Mouse (Mus musculus): ENCODE measurements around the gene Tex33.
"Not testable (repeated sequence)": the region's sequence is repeated elsewhere in the genome, so short reads cannot be mapped to it uniquely, and the experiment has no call there.

The Tex33 gene

GRCm38 (mm10) chr15:78369641-78370040 lies 26.1 kb downstream of the Tex33 start:
- DNase-seq: no peak

- DNase-seq: peak; percentile 33
Observed at GRCm38 (mm10) chr15:78368926-78369346, 26.8 kb downstream of the Tex33 start.

GRCm38 (mm10) chr15:78367811-78368210 lies 27.9 kb downstream of the Tex33 start:
- no peak for DNase-seq

GRCm38 (mm10) chr15:78366875-78367274 lies 28.8 kb downstream of the Tex33 start:
- DNase-seq: no peak

- DNase-seq: no peak
Observed at GRCm38 (mm10) chr15:78365916-78366315, 29.8 kb downstream of the Tex33 start.

GRCm38 (mm10) chr15:78355548-78355947 lies 40.2 kb downstream of the Tex33 start:
- DNase-seq: no peak

GRCm38 (mm10) chr15:78354958-78355357 lies 40.8 kb downstream of the Tex33 start:
- peak; percentile 60 for DNase-seq

GRCm38 (mm10) chr15:78351586-78352165 lies 44.0 kb downstream of the Tex33 start:
- no peak for DNase-seq

- DNase-seq: no peak
Observed at GRCm38 (mm10) chr15:78344567-78344966, 51.1 kb downstream of the Tex33 start.

GRCm38 (mm10) chr15:78343683-78344082 lies 52.0 kb downstream of the Tex33 start:
- no peak for DNase-seq

- DNase-seq: not testable (repeated sequence)
Observed at GRCm38 (mm10) chr15:78340919-78341318, 54.8 kb downstream of the Tex33 start.

- DNase-seq: peak; percentile 42
Observed at GRCm38 (mm10) chr15:78339627-78340423, 55.9 kb downstream of the Tex33 start.

- DNase-seq: no peak
Observed at GRCm38 (mm10) chr15:78334380-78334779, 61.3 kb downstream of the Tex33 start.

GRCm38 (mm10) chr15:78332981-78333380 lies 62.7 kb downstream of the Tex33 start:
- DNase-seq: no peak

- DNase-seq: no peak
Observed at GRCm38 (mm10) chr15:78331523-78332340, 64.0 kb downstream of the Tex33 start.

- DNase-seq: no peak
Observed at GRCm38 (mm10) chr15:78330706-78331105, 65.0 kb downstream of the Tex33 start.

GRCm38 (mm10) chr15:78329972-78330371 lies 65.7 kb downstream of the Tex33 start:
- DNase-seq: not testable (repeated sequence)

- no peak for DNase-seq
Observed at GRCm38 (mm10) chr15:78328520-78329097, 67.1 kb downstream of the Tex33 start.

Measured in right cerebral cortex, postnatal 4 days (tissue).